Mouse (Mus musculus) spleen, adult 2 months (tissue): ENCODE results near the gene Il23a. TPM values are rescaled to one million over a fixed set of nuclear protein-coding genes. Genes with fewer than 3 reads are reported as not detected.
A peak's percentile ranks its signal among the peaks of the same experiment; 100 is the strongest.
"Not testable (repeated sequence)": the region's sequence is repeated elsewhere in the genome, so short reads cannot be mapped to it uniquely, and the experiment has no call there.

Experiments
- DNase-seq, 2 experiments: peaks; one replicate each; pipeline versions ENCODE4 v3.0.0 to v3.0.0-alpha.2; 2012 to 2021; ENCODE audit warnings: low spot score in 2 of 2, low read depth in 1 of 2
- H3K27ac ChIP-seq: fragments of 200-500 bp; 2 replicates; pipeline ENCODE4 v1.5.1; 2012; ENCODE audit warnings: low read length, inconsistent platforms; ENCODE audit not compliant: insufficient read depth
- H3K27me3 ChIP-seq: fragments of 200-500 bp; 2 replicates; pipeline ENCODE4 v1.6.1; 2012; ENCODE audit warnings: mild to moderate bottlenecking, moderate library complexity, low read length, inconsistent platforms; ENCODE audit not compliant: control insufficient read depth, insufficient read depth
- H3K36me3 ChIP-seq: fragments of 200-500 bp; 2 replicates; pipeline ENCODE4 v1.6.1; 2012; ENCODE audit warnings: mild to moderate bottlenecking, low read length, inconsistent platforms; ENCODE audit not compliant: control insufficient read depth, insufficient read depth
- H3K4me1 ChIP-seq: fragments of 200-500 bp; 2 replicates; pipeline ENCODE4 v1.6.1; 2011; ENCODE audit warnings: inconsistent platforms; ENCODE audit not compliant: control insufficient read depth, insufficient read depth, insufficient read length
- H3K4me3 ChIP-seq: fragments of 200-500 bp; 2 replicates; pipeline ENCODE4 v1.5.1; 2011; ENCODE audit warnings: mild to moderate bottlenecking, inconsistent platforms; ENCODE audit not compliant: insufficient read depth, insufficient read length; ENCODE audit errors: extremely low read depth
- CTCF ChIP-seq: fragments of 200-500 bp; IDR thresholded peaks from 2 replicates; pipeline ENCODE4 v1.5.1; 2011; ENCODE audit warnings: mild to moderate bottlenecking, inconsistent platforms; ENCODE audit not compliant: insufficient read depth, insufficient read length, insufficient replicate concordance; ENCODE audit errors: extremely low read depth
- POLR2A ChIP-seq: fragments of 200-500 bp; IDR thresholded peaks from 2 replicates; pipeline ENCODE4 v1.6.1; 2011; ENCODE audit warnings: low read depth, low read length, inconsistent platforms
- WGBS: fragments of 180-500 bp; shearing (Covaris S2); methylation state at CpG from one replicate; pipeline ENCODE4 v1.1.7; 2018; 5-methylcytosine and 5-hydroxymethylcytosine counted together
- polyA plus RNA-seq: library from polyadenylated mRNA; depleted of rRNA; stranded (reverse); fragments of >200 nt; gene quantifications from 2 replicates; pipeline ENCODE4 v1.2.3, GENCODE M21; 2012

Gene Il23a
- polyA plus RNA-seq, 1 experiment = not detected

DNA sequence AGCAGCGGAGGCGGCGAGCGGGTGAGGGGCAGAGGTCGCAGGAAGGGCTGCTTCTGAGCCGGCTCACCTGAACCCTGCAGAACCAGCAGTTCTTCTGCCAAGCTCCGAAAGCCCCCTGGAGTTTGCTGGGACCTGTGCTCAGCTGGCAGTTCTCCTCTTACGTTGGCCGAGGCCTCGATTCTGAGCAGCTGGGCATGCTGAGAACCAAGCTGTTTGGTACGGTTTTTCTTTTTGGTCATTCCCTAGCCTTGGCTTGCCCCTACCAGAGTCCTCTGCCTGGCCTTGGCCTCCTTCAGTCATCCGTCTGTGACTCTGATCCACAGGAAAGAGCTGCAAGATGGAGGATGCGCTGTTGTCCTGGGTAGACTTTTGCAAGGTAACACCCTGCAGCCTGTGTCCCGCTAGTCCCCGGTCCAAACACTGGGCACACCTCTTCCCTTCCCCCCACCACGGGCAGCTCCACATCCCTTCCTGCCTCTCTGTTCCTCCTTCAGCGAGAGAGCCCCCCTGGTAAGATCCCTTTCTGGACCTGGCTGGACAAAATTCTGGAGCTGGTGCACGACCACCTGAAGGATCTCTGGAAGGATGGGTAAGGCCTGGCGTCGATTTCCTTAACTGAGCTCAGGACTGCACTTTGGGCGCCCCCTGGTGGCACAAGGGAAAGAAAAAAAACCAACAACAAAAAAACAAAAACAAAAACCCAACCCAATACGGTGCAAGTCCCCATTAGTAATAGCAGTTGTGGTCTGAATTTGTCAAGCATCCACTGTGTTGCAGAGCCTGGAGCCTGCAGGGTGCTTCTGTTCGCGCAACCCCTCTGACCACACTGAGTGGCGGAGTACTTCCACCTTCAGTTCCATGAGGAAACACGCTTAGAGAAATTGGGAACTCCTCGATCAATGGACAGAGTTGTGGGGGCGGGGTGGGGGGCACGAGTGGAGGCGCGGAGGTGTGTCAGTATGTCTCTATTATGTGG, 14.7 kb downstream of the Il23a start:
- Histone ChIP-seq H3K27me3 (no peaks in the 10 kb centered on the region), H3K4me3 (no peak overlapping the region), H3K4me1 (no peaks in the 10 kb centered on the region), H3K27ac (no peak overlapping the region), H3K36me3 (peaks cover 48% of the 10 kb centered on the region)
- 77% methylated on average over 31 of the region's 31 CpGs for WGBS
- peak in 1 of 2 experiments; percentile 45 for DNase-seq
- TF ChIP-seq CTCF (peak; percentile 56; the same call in 1 of the 2 replicates), POLR2A (no peak)

DNA sequence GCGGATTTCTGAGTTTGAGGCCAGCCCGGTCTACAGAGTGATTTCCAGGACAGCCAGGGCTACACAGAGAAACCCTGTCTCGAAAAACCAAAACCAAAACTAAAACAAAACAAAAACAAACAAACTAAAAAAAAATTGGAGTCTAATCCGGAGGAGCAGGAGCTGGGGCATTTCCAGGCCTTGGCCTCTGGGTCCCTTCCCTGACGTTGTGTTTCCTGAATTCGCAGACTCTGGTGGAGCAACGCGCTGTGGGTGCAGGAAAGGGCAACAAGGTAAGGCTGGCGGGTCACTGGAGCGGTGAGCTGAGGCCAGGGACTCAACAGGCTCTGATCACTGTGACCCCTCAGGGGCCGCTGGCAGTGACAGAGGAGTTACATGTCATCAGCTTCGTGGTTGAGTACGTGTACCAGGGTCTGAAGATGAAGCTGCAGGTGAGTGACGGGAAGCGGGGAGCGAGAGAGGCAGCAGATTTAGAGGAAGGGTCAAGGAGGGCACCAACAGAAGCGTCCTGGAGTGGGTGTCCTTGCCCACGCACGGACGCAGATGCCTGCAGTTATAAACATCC, 15.6 kb downstream of the Il23a start:
- WGBS = 94% methylated on average over 20 of the region's 20 CpGs
- no peaks in the 10 kb centered on the region for H3K27me3 ChIP-seq
- TF ChIP-seq POLR2A (no peak), CTCF (no peak)
- H3K36me3 ChIP-seq = peaks cover 55% of the 10 kb centered on the region
- no peak for DNase-seq
- H3K4me3 ChIP-seq = no peak overlapping the region
- H3K4me1 ChIP-seq = no peaks in the 10 kb centered on the region
- no peak overlapping the region for H3K27ac ChIP-seq

DNA sequence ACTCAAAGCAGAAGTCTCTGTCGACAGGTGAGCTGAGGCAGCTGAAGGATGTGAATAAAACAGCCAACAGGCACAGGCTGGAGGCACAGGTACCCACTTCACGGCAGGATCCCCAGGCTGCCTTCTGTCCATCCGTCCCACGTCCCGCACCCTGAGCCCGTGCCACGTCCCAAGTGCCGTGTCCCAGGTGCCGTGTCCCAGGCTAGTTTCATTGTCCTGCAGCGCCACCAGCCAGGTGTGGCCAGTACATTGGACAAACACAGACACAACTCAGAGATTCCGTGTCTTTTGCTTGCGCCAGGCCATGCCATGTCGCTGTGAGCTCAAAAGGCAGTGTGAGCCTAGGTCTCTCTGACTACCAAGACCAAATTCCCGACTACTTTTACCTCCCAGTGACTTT, 16.9 kb downstream of the Il23a start:
- H3K36me3 ChIP-seq = peaks cover 64% of the 10 kb centered on the region
- H3K27ac ChIP-seq = no peak overlapping the region
- 94% methylated on average over 14 of the region's 14 CpGs for WGBS

DNA sequence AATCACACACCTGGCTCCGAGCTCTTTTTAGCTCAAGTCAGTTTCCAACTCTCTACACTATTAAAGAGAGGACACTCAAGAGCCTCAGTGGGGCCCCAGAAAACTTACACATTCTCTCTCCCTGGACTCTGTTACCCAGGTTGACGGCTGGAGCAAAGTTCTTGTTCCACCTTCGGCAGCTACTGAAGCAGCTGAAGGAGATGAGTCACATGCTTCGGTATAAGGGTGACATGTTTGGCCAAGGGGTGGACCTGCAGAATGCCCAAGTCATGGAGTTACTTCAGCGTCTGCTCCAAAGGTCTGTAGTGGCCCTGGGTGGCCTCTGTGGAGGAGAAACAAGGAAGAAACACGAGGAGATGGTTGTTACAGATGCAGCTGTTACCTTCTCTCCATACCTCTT, 17.6 kb downstream of the Il23a start:
- Histone ChIP-seq H3K4me3 (no peak overlapping the region), H3K27ac (no peak overlapping the region), H3K27me3 (no peaks in the 10 kb centered on the region), H3K4me1 (no peaks in the 10 kb centered on the region), H3K36me3 (peaks cover 65% of the 10 kb centered on the region)
- DNase-seq = no peak
- WGBS = 90% methylated on average over 6 of the region's 6 CpGs
- TF ChIP-seq CTCF (no peak), POLR2A (no peak)

More for the DNA sequence above, 16.9 kb downstream of the Il23a start:
- Histone ChIP-seq H3K4me1 (no peaks in the 10 kb centered on the region), H3K27me3 (no peaks in the 10 kb centered on the region), H3K4me3 (no peak overlapping the region)
- no peak for DNase-seq
- TF ChIP-seq POLR2A = no peak
- no peak for TF ChIP-seq CTCF

DNA sequence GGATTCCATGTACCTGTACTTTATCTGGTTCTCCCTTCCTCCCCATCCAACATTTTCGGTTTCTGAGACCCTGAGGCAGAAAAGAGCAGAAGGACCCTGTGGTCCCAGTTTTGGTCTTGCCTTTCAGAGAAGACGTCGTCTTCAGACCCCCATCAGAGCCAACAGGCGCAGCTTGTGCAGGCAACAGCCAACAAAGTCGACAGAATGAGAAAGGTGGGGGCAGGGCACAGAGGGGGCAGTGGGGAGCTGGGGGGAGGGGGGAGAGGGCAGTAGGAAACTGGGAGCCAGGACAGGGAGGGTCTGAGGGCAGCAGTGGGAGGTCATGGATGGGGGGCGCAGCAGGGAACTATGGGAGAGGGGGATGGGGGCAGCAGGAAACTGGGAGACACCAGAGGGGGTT, 20.4 kb downstream of the Il23a start:
- no peak overlapping the region for H3K4me3 ChIP-seq
- TF ChIP-seq CTCF (no peak), POLR2A (no peak)
- peaks cover 47% of the 10 kb centered on the region for H3K36me3 ChIP-seq
- DNase-seq = no peak
- no peaks in the 10 kb centered on the region for H3K4me1 ChIP-seq
- no peak overlapping the region for H3K27ac ChIP-seq
- WGBS = 88% methylated on average over 6 of the region's 6 CpGs
- no peaks in the 10 kb centered on the region for H3K27me3 ChIP-seq

DNA sequence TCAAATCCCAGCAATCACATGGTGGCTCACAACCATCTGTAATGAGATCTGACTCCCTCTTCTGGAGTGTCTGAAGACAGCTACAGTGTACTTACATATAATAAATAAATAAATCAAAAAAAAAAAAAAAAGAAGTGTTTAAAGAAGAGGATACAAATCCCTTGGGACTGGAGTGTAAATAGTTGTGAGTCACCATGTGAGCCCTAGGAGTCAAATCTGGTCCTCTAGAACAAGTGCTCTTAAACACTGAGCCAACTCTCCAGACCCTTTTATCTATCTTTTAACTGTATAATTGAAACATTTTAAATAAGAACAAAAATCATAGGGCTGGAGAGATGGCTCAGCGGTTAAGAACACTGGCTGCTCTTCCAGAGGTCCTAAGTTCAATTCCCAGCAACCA, 23.2 kb downstream of the Il23a start:
- not testable (repeated sequence) for H3K4me3 ChIP-seq, H3K4me1 ChIP-seq, H3K27me3 ChIP-seq, H3K27ac ChIP-seq, DNase-seq
- H3K36me3 ChIP-seq = peaks cover 31% of the 10 kb centered on the region
- WGBS = 95% methylated on average over 1 of the region's 1 CpGs

DNA sequence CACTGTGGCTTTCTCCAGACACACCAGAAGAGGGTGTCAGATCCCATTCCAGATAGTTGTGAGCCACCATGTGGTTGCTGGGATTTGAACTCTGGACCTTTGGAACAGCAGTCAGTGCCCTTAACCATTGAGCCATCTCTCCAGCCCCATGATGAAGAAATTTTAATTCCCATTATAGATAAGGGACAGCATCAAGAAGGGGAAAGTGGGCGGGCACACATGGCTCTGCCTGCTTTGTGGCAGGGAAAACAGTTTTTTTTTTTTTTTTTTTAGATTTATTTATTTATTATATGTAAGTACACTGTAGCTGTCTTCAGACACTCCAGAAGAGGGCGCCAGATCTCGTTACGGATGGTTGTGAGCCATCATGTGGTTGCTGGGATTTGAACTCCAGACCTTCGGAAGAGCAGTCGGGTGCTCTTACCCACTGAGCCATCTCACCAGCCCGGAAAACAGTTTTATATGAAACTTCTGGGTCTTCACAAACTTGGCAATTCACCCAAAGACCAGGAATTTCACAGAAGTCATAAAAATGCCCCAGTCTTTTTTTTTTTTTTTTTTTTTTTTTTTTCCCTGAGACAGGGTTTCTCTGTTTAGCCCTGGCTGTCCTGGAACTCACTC, 25.6 kb downstream of the Il23a start:
- H3K4me1 ChIP-seq, H3K4me3 ChIP-seq, DNase-seq, H3K27ac ChIP-seq, H3K27me3 ChIP-seq: not testable (repeated sequence)
- 82% methylated on average over 6 of the region's 7 CpGs for WGBS
- H3K36me3 ChIP-seq = peaks cover 14% of the 10 kb centered on the region
